Mouse (Mus musculus): ENCODE measurements at regions not wholly inside any gene's neighbourhood (a gene's known extent, or its start where the extent isn't known, plus 50 kb on each side); places are given as distances from the start of the nearest gene placed in this dataset.
A peak's percentile ranks its signal among the peaks of the same experiment; 100 is the strongest.

GRCm38 (mm10) chr7:73302501-73302900, 72.8 kb upstream of the Rgma start:
- no peak for DNase-seq

GRCm38 (mm10) chr7:73303818-73304217, 71.5 kb upstream of the Rgma start:
- DNase-seq, result no peak

- no peak for DNase-seq
Measured at GRCm38 (mm10) chr7:73304799-73305198, 70.5 kb upstream of the Rgma start.

GRCm38 (mm10) chr7:73305286-73305975, 69.9 kb upstream of the Rgma start:
- no peak for DNase-seq

GRCm38 (mm10) chr7:73306296-73306695, 69.0 kb upstream of the Rgma start:
- no peak for DNase-seq

- DNase-seq, result no peak
Measured at GRCm38 (mm10) chr7:73306728-73307127, 68.6 kb upstream of the Rgma start.

GRCm38 (mm10) chr7:73307586-73308490, 67.5 kb upstream of the Rgma start:
- no peak for DNase-seq

- DNase-seq, result no peak
Measured at GRCm38 (mm10) chr7:73308981-73309380, 66.3 kb upstream of the Rgma start.

GRCm38 (mm10) chr7:73310056-73310455, 65.3 kb upstream of the Rgma start:
- no peak for DNase-seq

GRCm38 (mm10) chr7:73310581-73311136, 64.7 kb upstream of the Rgma start:
- no peak for DNase-seq

GRCm38 (mm10) chr7:73315555-73315954, 59.8 kb upstream of the Rgma start:
- no peak for DNase-seq

- DNase-seq, result no peak
Measured at GRCm38 (mm10) chr7:73317574-73317973, 57.7 kb upstream of the Rgma start.

- no peak for DNase-seq
Measured at GRCm38 (mm10) chr7:73319004-73319403, 56.3 kb upstream of the Rgma start.

GRCm38 (mm10) chr7:73319994-73320393, 55.3 kb upstream of the Rgma start:
- no peak for DNase-seq

- DNase-seq, result no peak
Measured at GRCm38 (mm10) chr7:73322466-73323151, 52.7 kb upstream of the Rgma start.

GRCm38 (mm10) chr7:73323556-73323955, 51.8 kb upstream of the Rgma start:
- peak; percentile 21 for DNase-seq

- no peak for DNase-seq
Measured at GRCm38 (mm10) chr7:73325503-73325902, 49.8 kb upstream of the Rgma start.
